Mouse (Mus musculus) intestine, embryonic 14.5 days (tissue): ENCODE results near the gene Trib2. TPM values are rescaled to one million over a fixed set of nuclear protein-coding genes. Genes with fewer than 3 reads are reported as not detected.

ENCODE experiments used
- ATAC-seq: fragments of 200-750 bp; cut with Nextera tagmentation; replicated peaks from 2 replicates; pipeline ENCODE4 v1.8.0; 2017; ENCODE audit warnings: low read depth, moderate number of reproducible peaks, moderate TSS enrichment, moderate library complexity; ENCODE audit not compliant: low FRiP score, low TSS enrichment
- DNase-seq: peaks from one replicate; pipeline ENCODE4 v3.0.0-alpha.2; 2018; ENCODE audit warnings: low spot score
- H3K27ac ChIP-seq: fragments of 300-500 bp; sonication (generic); 2 replicates; pipeline ENCODE4 v1.5.1; 2014; ENCODE audit warnings: low read depth, mild to moderate bottlenecking, control low read depth
- H3K27me3 ChIP-seq: fragments of 300-500 bp; sonication (generic); replicated peaks from 2 replicates; pipeline ENCODE4 v1.6.1; 2014; ENCODE audit warnings: low read length, control low read depth; ENCODE audit not compliant: control insufficient read depth, insufficient read depth
- H3K36me3 ChIP-seq: fragments of 300-500 bp; sonication (generic); 2 replicates; pipeline ENCODE4 v1.6.1; 2014; ENCODE audit warnings: low read length, control low read depth; ENCODE audit not compliant: control insufficient read depth, insufficient read depth
- H3K4me1 ChIP-seq: fragments of 300-500 bp; sonication (generic); replicated peaks from 2 replicates; pipeline ENCODE4 v1.6.1; 2014; ENCODE audit warnings: low read length, control low read depth, mixed read lengths; ENCODE audit not compliant: control insufficient read depth, insufficient read depth
- H3K4me2 ChIP-seq: fragments of 300-500 bp; sonication (generic); 2 replicates; pipeline ENCODE4 v1.6.1; 2014; ENCODE audit warnings: low read length
- H3K4me3 ChIP-seq: fragments of 300-500 bp; sonication (generic); 2 replicates; pipeline ENCODE4 v1.5.1; 2014; ENCODE audit warnings: low read depth, low read length, control low read depth, mixed read lengths
- H3K9ac ChIP-seq: fragments of 300-500 bp; sonication (generic); 2 replicates; pipeline ENCODE4 v1.6.1; 2014; ENCODE audit warnings: mild to moderate bottlenecking, low read length
- H3K9me3 ChIP-seq: fragments of 300-500 bp; sonication (generic); 2 replicates; pipeline ENCODE4 v1.6.1; 2016; ENCODE audit warnings: low read length, control low read depth; ENCODE audit not compliant: control insufficient read depth
- WGBS: fragments of 180-500 bp; shearing (Covaris S2); extraction: QIAGEN DNeasy Blood & Tissue Kit; methylation state at CpG from one replicate; pipeline ENCODE4 v1.1.7; 2014; 5-methylcytosine and 5-hydroxymethylcytosine counted together
- polyA plus RNA-seq: library from polyadenylated mRNA; unstranded; fragments of >200 nt; fragmentation: Nextera tagmentation; extraction: Ambion mirVana; gene quantifications from 2 replicates; pipeline ENCODE4 v1.2.1, GENCODE M21; 2014

Gene Trib2
- polyA plus RNA-seq, 1 experiment from 2014 or later: 26.5 TPM

DNA sequence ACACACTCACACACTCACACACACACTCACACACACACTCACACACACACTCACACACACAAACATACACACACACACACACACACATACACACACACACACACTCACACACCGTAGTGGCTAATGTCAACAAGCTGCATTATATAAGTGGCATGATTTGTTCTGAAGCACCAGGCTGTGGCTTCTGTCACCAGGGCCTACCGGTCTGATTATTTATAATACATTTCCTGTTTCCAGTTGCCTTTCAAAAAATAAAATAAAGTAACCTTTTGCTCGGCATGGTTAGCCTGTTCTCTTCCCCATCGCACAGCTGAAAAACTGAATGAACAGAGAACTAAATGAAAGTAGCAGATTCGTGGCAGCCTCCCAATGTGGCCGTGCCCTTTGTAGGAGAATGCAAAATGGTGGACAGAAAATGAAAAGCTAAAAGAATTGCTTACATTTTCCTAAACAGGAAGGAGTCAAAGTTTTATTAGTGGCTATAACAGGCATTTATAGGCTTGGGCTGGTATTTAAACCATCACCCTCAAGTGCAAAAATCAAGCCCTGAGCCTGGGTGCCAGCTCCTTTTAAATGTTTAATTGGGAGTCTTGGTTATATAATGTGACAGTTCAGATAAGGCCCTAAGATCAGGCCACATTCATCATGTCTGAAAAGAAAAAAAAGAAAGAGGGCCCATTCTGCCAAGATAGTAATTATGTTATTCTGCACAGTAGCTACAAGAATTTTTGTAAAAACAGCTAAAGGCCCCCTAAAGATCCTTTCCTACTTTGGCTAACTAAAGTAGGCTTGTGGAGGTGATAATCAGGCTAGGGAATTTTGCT lies 4.4 kb downstream of the Trib2 start:
- Histone ChIP-seq H3K4me2 (peak overlapping the region; percentile 83), H3K4me1 (peaks cover 9% of the 10 kb centered on the region), H3K9me3 (no peaks in the 10 kb centered on the region), H3K36me3 (peaks cover 14% of the 10 kb centered on the region), H3K27me3 (no peaks in the 10 kb centered on the region), H3K27ac (no peak overlapping the region), H3K4me3 (peak overlapping the region; percentile 84), H3K9ac (no peak overlapping the region)
- ATAC-seq (no peak), DNase-seq (no peak)
- WGBS: 25% methylated on average over 6 of the region's 6 CpGs

DNA sequence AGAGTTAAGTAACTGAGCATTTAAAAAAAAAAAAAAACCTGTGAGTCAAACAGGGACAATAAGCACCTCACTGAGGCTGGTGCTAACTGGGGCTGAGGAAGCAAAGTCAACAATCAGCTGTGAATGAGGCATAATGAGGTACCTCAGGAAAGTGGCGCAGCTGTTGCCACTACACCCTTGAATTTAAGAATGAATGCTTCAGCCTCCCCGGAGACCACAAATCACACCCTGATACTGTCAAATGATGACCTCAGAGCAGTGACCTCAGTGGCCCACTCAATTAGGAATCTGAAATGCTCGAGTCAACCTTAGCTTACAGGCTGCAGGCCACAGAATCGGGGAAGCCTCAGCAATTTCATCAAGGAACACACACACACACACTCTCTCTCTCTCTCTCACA lies 5.0 kb downstream of the Trib2 start:
- DNase-seq (no peak), ATAC-seq (no peak)
- peaks cover 21% of the 10 kb centered on the region for H3K36me3 ChIP-seq
- H3K27me3 ChIP-seq: no peaks in the 10 kb centered on the region
- 0 out of 2 replicates have a peak, but pooled peaks cover 5% of the 10 kb centered on the region for H3K4me1 ChIP-seq
- H3K27ac ChIP-seq: no peak overlapping the region
- no peak overlapping the region for H3K4me3 ChIP-seq
- WGBS: 34% methylated on average over 4 of the region's 4 CpGs
- no peak overlapping the region for H3K9ac ChIP-seq
- H3K9me3 ChIP-seq: no peaks in the 10 kb centered on the region
- peak overlapping the region; percentile 83 for H3K4me2 ChIP-seq

GRCm38 (mm10) chr12:15810926-15811325 lies 5.8 kb downstream of the Trib2 start:
- no peak overlapping the region for H3K4me3 ChIP-seq
- H3K4me1 ChIP-seq: 0 out of 2 replicates have a peak, but pooled peaks cover 5% of the 10 kb centered on the region
- DNase-seq: no peak
- no peak overlapping the region for H3K27ac ChIP-seq
- H3K36me3 ChIP-seq: peaks cover 26% of the 10 kb centered on the region
- WGBS: 55% methylated on average over 7 of the region's 7 CpGs
- no peaks in the 10 kb centered on the region for H3K9me3 ChIP-seq
- H3K27me3 ChIP-seq: no peaks in the 10 kb centered on the region
- no peak overlapping the region for H3K9ac ChIP-seq
- H3K4me2 ChIP-seq: peak overlapping the region; percentile 83; the same call in 1 of the 2 replicates
- no peak for ATAC-seq

DNA sequence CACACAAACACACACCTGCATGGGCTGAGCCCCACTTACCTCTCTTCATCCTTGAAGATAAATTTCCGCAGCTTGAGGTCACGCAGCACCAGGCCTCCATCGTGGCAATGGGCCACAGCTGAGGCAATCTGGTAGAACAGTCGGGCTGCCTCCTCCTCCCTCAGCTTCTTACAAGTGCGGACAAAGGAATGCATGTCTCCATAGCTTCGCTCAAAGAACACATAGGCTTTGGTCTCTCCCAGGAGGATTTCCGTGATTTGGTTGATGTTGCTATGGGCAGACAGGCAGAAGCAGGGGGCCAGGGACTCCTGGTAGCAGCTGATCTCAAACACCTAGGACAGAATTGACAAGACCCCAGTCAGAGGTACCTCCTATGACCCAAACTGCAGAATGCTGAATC lies 7.1 kb downstream of the Trib2 start:
- WGBS: 80% methylated on average over 7 of the region's 7 CpGs
- Histone ChIP-seq H3K27ac (no peak overlapping the region), H3K27me3 (no peaks in the 10 kb centered on the region), H3K9me3 (no peaks in the 10 kb centered on the region), H3K36me3 (peaks cover 37% of the 10 kb centered on the region), H3K4me1 (0 out of 2 replicates have a peak, but pooled peaks cover 5% of the 10 kb centered on the region), H3K4me3 (no peak overlapping the region), H3K4me2 (no peak overlapping the region), H3K9ac (no peak overlapping the region)
- ATAC-seq: no peak
- no peak for DNase-seq

GRCm38 (mm10) chr12:15809249-15809648 lies 7.5 kb downstream of the Trib2 start:
- Histone ChIP-seq H3K4me2 (no peak overlapping the region), H3K4me3 (no peak overlapping the region), H3K9ac (no peak overlapping the region), H3K9me3 (no peaks in the 10 kb centered on the region), H3K27ac (no peak overlapping the region), H3K27me3 (no peaks in the 10 kb centered on the region), H3K4me1 (0 out of 2 replicates have a peak, but pooled peaks cover 5% of the 10 kb centered on the region), H3K36me3 (peaks cover 37% of the 10 kb centered on the region)
- DNase-seq: no peak
- 89% methylated on average over 4 of the region's 4 CpGs for WGBS
- ATAC-seq: no peak

DNA sequence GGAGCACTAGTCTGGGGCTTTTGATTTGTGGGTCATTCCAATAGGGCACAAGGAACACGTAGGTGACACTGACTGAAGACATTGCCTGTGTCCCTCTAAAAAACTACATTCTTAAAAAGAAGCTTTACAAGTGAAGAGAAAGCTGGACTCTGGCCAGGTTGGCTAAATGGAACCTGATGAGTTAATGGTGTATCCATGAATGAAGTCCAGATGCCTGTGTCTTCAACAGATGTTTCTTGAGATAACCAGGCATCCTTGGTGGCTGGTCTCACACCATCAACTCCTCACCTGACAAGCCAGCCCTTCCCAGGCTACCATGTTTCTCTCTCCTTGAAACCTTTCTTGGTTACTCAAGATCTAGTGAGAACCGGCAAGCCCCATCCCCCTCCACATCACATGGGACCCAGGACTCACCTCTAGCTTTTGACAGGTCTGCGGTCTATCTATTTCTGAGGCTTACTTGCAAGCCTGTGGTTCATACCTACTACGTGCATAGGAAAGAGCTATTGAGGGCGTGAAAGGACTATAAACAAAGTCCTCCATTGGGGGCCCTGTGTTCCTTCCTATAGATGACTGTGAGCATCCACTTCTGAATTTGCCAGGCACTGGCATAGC lies 8.4 kb downstream of the Trib2 start:
- Histone ChIP-seq H3K4me3 (no peak overlapping the region), H3K9ac (no peak overlapping the region)
- WGBS: 90% methylated on average over 5 of the region's 5 CpGs

DNA sequence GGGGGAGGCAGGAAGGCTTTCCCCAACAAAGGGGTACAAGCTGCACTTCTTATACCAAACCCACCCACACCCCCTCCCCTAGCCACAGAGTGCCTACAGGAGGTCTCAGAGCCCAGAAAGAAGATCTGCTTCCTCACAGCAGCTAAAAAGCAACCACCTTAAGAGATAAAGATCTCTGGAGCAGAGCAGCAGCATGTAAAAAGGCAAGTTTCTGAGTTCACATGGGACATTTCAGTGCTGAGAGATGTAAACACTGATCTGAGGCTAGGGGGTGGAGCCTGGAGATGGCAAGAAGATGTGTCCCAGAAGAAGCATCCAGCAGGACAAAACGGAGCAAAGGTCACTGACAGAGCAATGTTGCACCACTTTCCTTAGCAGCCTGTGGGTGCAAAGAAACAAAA lies 11.8 kb downstream of the Trib2 start:
- no peaks in the 10 kb centered on the region for H3K9me3 ChIP-seq
- WGBS: 17% methylated on average over 1 of the region's 1 CpGs
- peaks cover 59% of the 10 kb centered on the region for H3K36me3 ChIP-seq

More for the DNA sequence above, 8.4 kb downstream of the Trib2 start:
- Histone ChIP-seq H3K9me3 (no peaks in the 10 kb centered on the region), H3K4me1 (0 out of 2 replicates have a peak, but pooled peaks cover 5% of the 10 kb centered on the region), H3K36me3 (peaks cover 44% of the 10 kb centered on the region), H3K4me2 (no peak overlapping the region), H3K27ac (no peak overlapping the region), H3K27me3 (no peaks in the 10 kb centered on the region)
- ATAC-seq: no peak
- no peak for DNase-seq

DNA sequence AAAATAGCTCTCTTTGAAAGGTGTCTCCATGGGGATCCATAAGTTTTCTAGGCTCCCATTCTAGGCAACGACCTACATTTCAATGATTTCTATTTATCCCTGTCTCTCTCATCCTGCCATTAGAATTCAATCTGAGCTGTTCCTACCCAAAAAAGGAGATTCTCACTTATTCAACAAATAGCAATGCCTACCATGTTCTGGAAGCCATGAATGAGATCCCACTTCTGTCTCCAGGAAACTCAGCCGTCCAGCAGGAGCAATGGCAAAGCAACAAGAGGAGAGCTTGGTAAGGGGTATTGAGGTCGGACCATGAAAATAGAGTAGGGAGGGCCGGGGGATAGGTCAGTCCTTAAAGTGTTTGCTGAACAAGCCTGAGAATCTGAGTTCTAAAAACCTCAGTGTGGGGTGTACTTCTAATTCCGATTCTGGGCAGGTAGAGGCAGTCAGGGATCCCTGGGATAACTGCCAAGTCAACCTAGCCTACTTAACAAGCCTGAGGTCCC lies 12.7 kb downstream of the Trib2 start:
- Histone ChIP-seq H3K4me1 (peaks cover 6% of the 10 kb centered on the region), H3K9ac (no peak overlapping the region), H3K4me3 (no peak overlapping the region), H3K27me3 (no peaks in the 10 kb centered on the region), H3K9me3 (no peaks in the 10 kb centered on the region), H3K4me2 (no peak overlapping the region), H3K27ac (no peak overlapping the region), H3K36me3 (peaks cover 62% of the 10 kb centered on the region)
- ATAC-seq (no peak), DNase-seq (no peak)
- 88% methylated on average over 5 of the region's 5 CpGs for WGBS

More for the DNA sequence above, 11.8 kb downstream of the Trib2 start:
- Histone ChIP-seq H3K9ac (no peak overlapping the region), H3K4me1 (peaks cover 5% of the 10 kb centered on the region; the same call in 1 of the 2 replicates), H3K27me3 (no peaks in the 10 kb centered on the region), H3K4me2 (no peak overlapping the region), H3K4me3 (no peak overlapping the region), H3K27ac (no peak overlapping the region)
- no peak for DNase-seq
- ATAC-seq: no peak
